Mouse (Mus musculus) midbrain, embryonic 12.5 days (tissue): ENCODE results near the gene Gm20683. TPM values are rescaled to one million over a fixed set of nuclear protein-coding genes. Genes with fewer than 3 reads are reported as not detected.

Source experiments
- ATAC-seq: fragments of 200-750 bp; cut with Nextera tagmentation; 2 replicates; pipeline ENCODE4 v1.8.0; 2017; ENCODE audit warnings: low read depth, moderate TSS enrichment, moderate library complexity; ENCODE audit not compliant: low FRiP score
- H3K27ac ChIP-seq: fragments of 300-500 bp; sonication (generic); replicated peaks from 2 replicates; pipeline ENCODE4 v1.5.1; 2016; ENCODE audit warnings: mild to moderate bottlenecking
- H3K27me3 ChIP-seq: fragments of 300-500 bp; sonication (generic); 2 replicates; pipeline ENCODE4 v1.6.1; 2016; ENCODE audit warnings: mild to moderate bottlenecking
- H3K36me3 ChIP-seq: fragments of 300-500 bp; sonication (generic); 2 replicates; pipeline ENCODE4 v1.6.1; 2016
- H3K4me1 ChIP-seq: fragments of 300-500 bp; sonication (generic); 2 replicates; pipeline ENCODE4 v1.6.1; 2016
- H3K4me2 ChIP-seq: fragments of 300-500 bp; sonication (generic); replicated peaks from 2 replicates; pipeline ENCODE4 v1.6.1; 2016; ENCODE audit warnings: mild to moderate bottlenecking, moderate library complexity
- H3K4me3 ChIP-seq: fragments of 300-500 bp; sonication (generic); 2 replicates; pipeline ENCODE4 v1.5.1; 2016; ENCODE audit warnings: mild to moderate bottlenecking
- H3K9ac ChIP-seq: fragments of 300-500 bp; sonication (generic); replicated peaks from 2 replicates; pipeline ENCODE4 v1.6.1; 2016; ENCODE audit warnings: mild to moderate bottlenecking, moderate library complexity
- H3K9me3 ChIP-seq: fragments of 300-500 bp; sonication (generic); 2 replicates; pipeline ENCODE4 v1.6.1; 2016; ENCODE audit warnings: mild to moderate bottlenecking
- WGBS: fragments of 180-500 bp; shearing (Covaris S2); methylation state at CpG from one replicate; pipeline ENCODE4 v1.1.7; 2016; 5-methylcytosine and 5-hydroxymethylcytosine counted together
- polyA plus RNA-seq: library from polyadenylated mRNA; unstranded; fragments of >200 nt; fragmentation: Nextera tagmentation; extraction: Ambion mirVana; gene quantifications from 2 replicates; pipeline ENCODE4 v1.2.1, GENCODE M21; 2016

Gene Gm20683
- polyA plus RNA-seq, 1 experiment from 2014 or later: 2.5 TPM

- WGBS: 59% methylated on average over 8 of the region's 8 CpGs
- peak overlapping the region; percentile 46; the same call in 1 of the 2 replicates for H3K27ac ChIP-seq
- peaks cover 42% of the 10 kb centered on the region for H3K4me1 ChIP-seq
- H3K4me2 ChIP-seq: no peak overlapping the region
- peaks cover 44% of the 10 kb centered on the region for H3K36me3 ChIP-seq
- ATAC-seq: no peak
- no peak overlapping the region for H3K9ac ChIP-seq
- H3K9me3 ChIP-seq: no peaks in the 10 kb centered on the region
- no peaks in the 10 kb centered on the region for H3K27me3 ChIP-seq
- no peak overlapping the region for H3K4me3 ChIP-seq
Observed at GRCm38 (mm10) chr17:25879750-25880149, 38.2 kb upstream of the Gm20683 start.

- H3K4me3 ChIP-seq: no peak overlapping the region
- WGBS: 40% methylated on average over 4 of the region's 4 CpGs
- H3K9ac ChIP-seq: no peak overlapping the region; the same call in 1 of the 2 replicates
- peaks cover 39% of the 10 kb centered on the region for H3K36me3 ChIP-seq
- no peaks in the 10 kb centered on the region for H3K9me3 ChIP-seq
- H3K27me3 ChIP-seq: no peaks in the 10 kb centered on the region
- no peak for ATAC-seq
- peaks cover 45% of the 10 kb centered on the region for H3K4me1 ChIP-seq
- H3K4me2 ChIP-seq: no peak overlapping the region
- no peak overlapping the region for H3K27ac ChIP-seq
Observed at GRCm38 (mm10) chr17:25879261-25879660, 37.7 kb upstream of the Gm20683 start.

GRCm38 (mm10) chr17:25878611-25879180, 37.1 kb upstream of the Gm20683 start:
- Histone ChIP-seq H3K9me3 (no peaks in the 10 kb centered on the region), H3K27ac (no peak overlapping the region), H3K4me1 (peaks cover 50% of the 10 kb centered on the region), H3K4me2 (no peak overlapping the region), H3K27me3 (no peaks in the 10 kb centered on the region), H3K9ac (no peak overlapping the region), H3K36me3 (peaks cover 34% of the 10 kb centered on the region), H3K4me3 (no peak overlapping the region)
- no peak for ATAC-seq
- WGBS: 89% methylated on average over 19 of the region's 19 CpGs

- no peak overlapping the region for H3K4me3 ChIP-seq
- peaks cover 26% of the 10 kb centered on the region for H3K36me3 ChIP-seq
- ATAC-seq: no peak
- H3K4me2 ChIP-seq: no peak overlapping the region
- H3K9ac ChIP-seq: no peak overlapping the region
- H3K27ac ChIP-seq: no peak overlapping the region
- H3K4me1 ChIP-seq: peaks cover 51% of the 10 kb centered on the region
- no peaks in the 10 kb centered on the region for H3K9me3 ChIP-seq
- WGBS: 91% methylated on average over 32 of the region's 32 CpGs
- H3K27me3 ChIP-seq: no peaks in the 10 kb centered on the region
Observed at GRCm38 (mm10) chr17:25877741-25878610, 36.4 kb upstream of the Gm20683 start.

- Histone ChIP-seq H3K36me3 (peaks cover 18% of the 10 kb centered on the region), H3K9ac (no peak overlapping the region; the same call in 1 of the 2 replicates), H3K4me1 (peaks cover 48% of the 10 kb centered on the region), H3K27ac (no peak overlapping the region), H3K9me3 (no peaks in the 10 kb centered on the region), H3K4me3 (no peak overlapping the region), H3K27me3 (no peaks in the 10 kb centered on the region), H3K4me2 (no peak overlapping the region)
- 86% methylated on average over 3 of the region's 3 CpGs for WGBS
- no peak for ATAC-seq
Observed at GRCm38 (mm10) chr17:25877025-25877424, 35.5 kb upstream of the Gm20683 start.

GRCm38 (mm10) chr17:25876347-25876915, 34.9 kb upstream of the Gm20683 start:
- H3K36me3 ChIP-seq: peaks cover 18% of the 10 kb centered on the region
- ATAC-seq: no peak
- peak overlapping the region; percentile 95 for H3K4me2 ChIP-seq
- no peak overlapping the region for H3K27ac ChIP-seq
- no peaks in the 10 kb centered on the region for H3K27me3 ChIP-seq
- peak overlapping the region; percentile 78 for H3K4me3 ChIP-seq
- H3K9me3 ChIP-seq: no peaks in the 10 kb centered on the region
- H3K4me1 ChIP-seq: peaks cover 43% of the 10 kb centered on the region
- peak overlapping the region; percentile 90 for H3K9ac ChIP-seq
- WGBS: 57% methylated on average over 10 of the region's 10 CpGs

GRCm38 (mm10) chr17:25875171-25876136, 33.9 kb upstream of the Gm20683 start:
- WGBS: 1% methylated on average over 59 of the region's 59 CpGs
- H3K36me3 ChIP-seq: peaks cover 18% of the 10 kb centered on the region
- peak overlapping the region; percentile 95 for H3K4me2 ChIP-seq
- H3K9me3 ChIP-seq: no peaks in the 10 kb centered on the region
- peaks cover 33% of the 10 kb centered on the region for H3K4me1 ChIP-seq
- no peaks in the 10 kb centered on the region for H3K27me3 ChIP-seq
- H3K27ac ChIP-seq: peak overlapping the region; percentile 94
- H3K9ac ChIP-seq: peak overlapping the region; percentile 90
- peak; percentile 90 for ATAC-seq
- H3K4me3 ChIP-seq: peak overlapping the region; percentile 78

GRCm38 (mm10) chr17:25874721-25875170, 33.2 kb upstream of the Gm20683 start, which contains the start of gene Mettl26:
Gene Mettl26 (plus strand): TSS chr17:25875074.
- H3K27ac ChIP-seq: peak within 1 kb of the TSS; percentile 94
- peak within 1 kb of the TSS; percentile 95 for H3K4me2 ChIP-seq
- peaks cover 18% of the 10 kb centered on the region for H3K36me3 ChIP-seq
- peak within 1 kb of the TSS; percentile 90 for H3K9ac ChIP-seq
- H3K4me3 ChIP-seq: peak within 1 kb of the TSS; percentile 78
- peaks cover 26% of the 10 kb centered on the region for H3K4me1 ChIP-seq
- no peaks in the 10 kb centered on the region for H3K27me3 ChIP-seq
- under 1% methylated on average over 25 of the region's 25 CpGs for WGBS
- H3K9me3 ChIP-seq: no peaks in the 10 kb centered on the region
- peak; percentile 73 for ATAC-seq

- WGBS: 7% methylated on average over 14 of the region's 14 CpGs
- no peak for ATAC-seq
Observed at GRCm38 (mm10) chr17:25874148-25874720, 32.7 kb upstream of the Gm20683 start.

GRCm38 (mm10) chr17:25873405-25874147, 32.0 kb upstream of the Gm20683 start:
- no peaks in the 10 kb centered on the region for H3K27me3 ChIP-seq
- no peaks in the 10 kb centered on the region for H3K9me3 ChIP-seq
- no peak overlapping the region for H3K9ac ChIP-seq
- no peak overlapping the region for H3K27ac ChIP-seq
- 84% methylated on average over 11 of the region's 11 CpGs for WGBS
- peak overlapping the region; percentile 78; the same call in 1 of the 2 replicates for H3K4me3 ChIP-seq
- H3K36me3 ChIP-seq: peaks cover 10% of the 10 kb centered on the region
- peak overlapping the region; percentile 95 for H3K4me2 ChIP-seq
- ATAC-seq: no peak
- peaks cover 31% of the 10 kb centered on the region for H3K4me1 ChIP-seq

More at GRCm38 (mm10) chr17:25874148-25874720, 32.7 kb upstream of the Gm20683 start:
- H3K36me3 ChIP-seq: peaks cover 17% of the 10 kb centered on the region
- H3K27ac ChIP-seq: peak overlapping the region; percentile 94
- no peaks in the 10 kb centered on the region for H3K9me3 ChIP-seq
- peak overlapping the region; percentile 78 for H3K4me3 ChIP-seq
- peak overlapping the region; percentile 55 for H3K9ac ChIP-seq
- peaks cover 25% of the 10 kb centered on the region for H3K4me1 ChIP-seq
- no peaks in the 10 kb centered on the region for H3K27me3 ChIP-seq
- peak overlapping the region; percentile 95 for H3K4me2 ChIP-seq
